Mouse (Mus musculus) embryo, embryonic 9.5 days (tissue): ENCODE data around the gene Prr36.
"Not testable (repeated sequence)": the region's sequence is repeated elsewhere in the genome, so short reads cannot be mapped to it uniquely, and the experiment has no call there.

Experiments
- DNase-seq: peaks from one replicate; pipeline ENCODE4 v3.0.0-alpha.2; 2017; ENCODE audit errors: extremely low spot score

Gene Prr36

DNA sequence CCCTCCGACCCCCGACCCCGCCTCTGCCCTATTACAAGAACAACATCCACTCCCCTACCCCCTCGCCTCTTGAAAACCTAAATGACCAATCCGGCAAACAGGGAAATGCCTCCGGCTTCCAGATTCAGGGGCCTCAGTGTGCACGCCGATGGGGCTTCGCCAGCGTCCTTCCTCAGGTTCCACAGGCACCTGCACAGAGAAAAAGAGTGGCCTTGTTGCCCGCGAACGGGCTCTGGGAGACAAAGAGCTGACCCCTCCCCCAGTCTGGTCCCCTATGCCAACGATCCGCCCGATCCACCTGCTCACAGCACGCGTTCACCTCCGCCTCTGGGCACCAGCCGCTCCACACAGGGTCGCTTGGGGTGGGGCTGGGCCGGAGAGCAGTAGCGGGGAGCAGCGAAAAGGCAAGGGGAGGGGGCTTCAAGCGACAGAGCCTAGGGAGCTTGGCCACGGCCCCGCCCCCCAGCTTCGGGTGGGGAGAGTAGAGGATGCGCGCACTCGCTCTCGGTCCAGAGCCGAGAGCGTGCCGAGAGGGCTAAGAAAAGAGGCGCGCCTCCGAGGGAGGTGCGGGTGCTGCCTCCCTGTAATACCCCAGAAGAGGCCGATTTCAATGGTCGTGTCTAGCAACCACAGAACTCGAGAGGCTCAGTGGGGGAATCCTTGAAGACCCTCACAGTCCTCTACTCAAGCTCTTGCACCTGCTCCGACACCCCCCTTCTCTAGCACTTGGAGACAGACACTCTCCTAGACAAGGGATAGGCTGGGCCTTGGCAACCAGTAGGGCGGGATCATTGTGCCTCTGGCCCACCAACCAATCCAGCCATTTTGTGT, at the start of gene Prr36:
TSS of gene Prr36 (minus strand) at position 669 of the 831 bp plus-strand sequence.
- peak; percentile 69 for DNase-seq

DNA sequence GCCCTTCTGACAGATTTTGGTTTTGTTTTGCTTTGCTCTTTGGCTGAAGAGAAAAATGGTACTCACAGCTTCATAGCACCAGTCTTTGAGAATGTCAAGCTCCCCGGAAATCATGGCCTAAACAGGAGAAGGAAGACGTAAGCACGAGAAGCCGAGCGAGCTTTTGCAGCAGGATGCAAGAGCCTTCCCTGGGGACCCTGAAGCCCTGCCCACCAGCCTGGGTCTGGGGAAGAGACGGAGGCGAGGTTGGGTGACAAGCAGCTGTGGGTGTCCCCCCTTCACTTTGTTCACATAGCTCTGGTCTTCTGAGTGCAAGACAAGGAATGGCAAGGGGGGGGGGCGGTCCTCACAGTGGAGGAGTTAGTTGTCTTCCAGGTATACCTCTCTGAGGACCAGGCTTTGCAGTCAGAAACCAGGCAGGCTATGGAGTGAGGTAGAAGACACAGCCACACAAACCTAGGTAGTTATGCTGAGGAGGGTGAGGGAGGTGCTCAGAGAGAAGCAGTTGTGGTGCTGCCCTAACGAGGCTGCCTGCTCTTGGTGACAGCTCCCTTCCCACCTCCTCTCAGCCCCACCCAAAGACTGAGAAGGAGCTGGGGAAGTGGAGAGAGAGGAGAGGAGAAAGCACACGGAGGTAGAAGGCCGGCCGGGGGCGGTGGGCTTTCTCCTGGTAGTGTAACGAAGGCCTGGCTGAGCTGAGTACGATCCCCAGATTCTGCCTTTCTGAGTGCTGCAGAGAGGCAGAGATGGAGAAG, 48.1 kb upstream of the Prr36 start:
- DNase-seq = no peak

DNA sequence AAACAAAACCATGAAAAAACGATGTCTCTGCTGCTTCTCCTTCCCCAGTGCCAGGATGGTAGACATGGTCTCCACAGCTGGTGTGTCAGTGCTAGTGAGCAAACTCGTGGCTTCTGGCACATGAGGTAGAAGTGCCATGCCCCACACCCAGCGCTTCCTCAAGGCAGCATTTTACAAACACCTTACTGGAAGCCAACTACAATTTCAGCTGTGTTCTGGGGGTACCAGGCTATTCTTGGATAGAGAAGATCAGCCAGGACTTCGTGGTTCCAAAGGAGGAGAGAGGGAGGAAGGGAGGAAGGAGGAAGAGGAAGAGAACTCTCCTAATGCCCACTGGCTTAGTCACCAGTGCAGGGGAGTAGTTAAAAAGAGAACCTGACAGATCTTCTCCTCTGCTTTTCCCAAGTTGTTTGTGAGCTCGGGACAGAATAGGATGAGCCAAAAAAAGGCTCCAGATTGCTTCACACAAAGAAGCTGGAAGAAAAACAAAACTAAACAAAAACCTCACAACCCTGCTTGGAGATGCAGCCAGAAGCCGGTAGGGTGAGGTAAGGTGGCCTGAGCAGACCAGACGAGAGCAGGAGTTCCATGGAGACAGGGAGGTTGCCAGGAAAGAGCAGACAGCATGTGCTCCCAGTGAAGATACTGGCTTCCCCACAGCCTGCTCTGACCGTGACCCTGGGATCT, 46.0 kb upstream of the Prr36 start:
- DNase-seq = no peak

DNA sequence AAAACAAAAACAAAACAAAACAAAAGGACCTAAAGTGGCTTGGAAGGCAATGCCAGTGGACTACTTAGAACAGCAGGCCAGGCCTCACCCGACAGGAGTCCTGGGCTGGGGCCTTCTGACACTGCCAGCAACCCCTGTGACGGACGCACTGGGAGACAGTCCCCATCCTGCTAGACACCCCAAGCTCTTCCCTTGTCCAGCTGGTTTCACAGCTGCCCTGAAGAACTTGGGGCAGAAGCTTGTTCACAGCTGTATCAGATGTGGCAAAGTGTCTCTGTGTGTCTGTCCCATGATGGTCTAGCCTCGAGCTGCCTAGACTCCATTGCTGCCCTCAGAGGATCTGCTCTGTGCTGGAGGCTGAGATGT, 42.5 kb upstream of the Prr36 start:
- DNase-seq = no peak

DNA sequence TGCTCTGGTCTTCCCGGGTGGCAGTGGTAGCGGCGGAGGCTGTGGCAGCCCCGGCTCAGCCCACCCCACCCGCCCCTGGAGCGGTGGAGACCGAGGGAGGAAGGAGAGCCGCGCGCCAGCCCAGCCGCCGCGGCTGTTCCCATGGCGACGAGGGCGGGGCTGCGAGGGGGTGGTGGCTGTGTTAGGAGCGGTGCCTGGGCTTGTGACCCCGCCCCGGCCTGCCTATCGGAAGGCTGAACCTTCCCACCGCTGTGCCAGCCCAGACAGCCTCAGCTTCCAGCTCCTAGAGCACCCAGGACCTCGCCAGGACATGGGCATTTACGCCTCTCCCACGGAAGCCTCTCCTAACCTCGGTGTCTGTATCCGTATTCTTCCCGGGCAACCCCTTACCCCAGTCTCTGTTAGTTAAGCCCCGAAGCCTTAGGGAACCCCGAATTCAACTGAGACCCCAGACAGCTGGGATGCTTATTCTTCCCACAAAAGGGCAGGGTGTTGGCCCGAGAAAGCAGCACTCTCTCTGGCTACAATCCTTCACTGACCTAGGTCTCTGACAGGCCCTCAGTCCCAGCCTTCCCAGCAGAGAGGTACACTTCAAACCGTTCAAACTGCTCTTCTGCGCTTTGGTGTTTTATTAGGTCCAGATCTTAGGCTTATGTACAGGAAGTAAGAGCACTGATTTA, 42.0 kb upstream of the Prr36 start, which contains the start of gene Ctxn1:
TSS of gene Ctxn1 (minus strand) at position 150 of the 680 bp plus-strand sequence.
- peak; percentile 98 for DNase-seq

DNA sequence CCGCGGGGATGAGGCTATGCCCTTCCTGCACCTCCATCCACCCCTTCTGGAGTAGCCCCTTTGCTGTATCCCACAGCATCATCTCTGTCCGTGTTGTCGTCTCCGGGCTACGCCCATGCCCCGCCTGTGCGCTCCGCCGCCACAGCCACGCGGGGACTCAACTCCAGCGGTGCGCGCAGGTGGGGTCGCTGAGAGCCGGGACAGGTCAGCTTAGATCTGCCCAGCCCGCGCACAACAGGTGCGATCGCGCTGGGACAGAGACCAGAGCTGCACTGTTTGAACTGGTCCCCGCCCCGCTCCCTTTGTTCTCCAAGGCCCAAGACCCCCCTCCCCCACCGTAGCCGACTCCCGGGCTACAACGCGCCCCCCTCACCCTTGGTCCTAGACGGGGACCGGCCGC, 41.4 kb upstream of the Prr36 start:
- DNase-seq = no peak

DNA sequence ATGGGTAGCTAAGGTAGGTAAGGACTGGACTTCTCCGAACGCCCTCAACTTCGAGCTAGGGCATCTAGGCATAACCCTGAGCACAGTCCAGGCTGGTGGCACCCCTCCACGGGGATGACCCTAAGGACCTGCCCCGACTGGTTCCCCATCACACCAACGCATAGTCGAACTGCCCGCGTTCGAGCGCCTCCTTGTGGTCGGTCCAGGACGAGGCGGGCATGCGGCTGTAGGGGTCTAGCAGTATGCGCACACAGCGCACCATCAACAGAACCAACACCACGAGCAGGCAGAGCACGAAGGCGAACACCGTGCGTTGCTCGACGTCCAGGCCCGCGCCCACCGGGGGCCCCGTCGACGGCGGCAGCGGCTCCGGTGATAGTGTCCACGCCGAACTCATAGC, 41.0 kb upstream of the Prr36 start:
- DNase-seq = peak; percentile 89

DNA sequence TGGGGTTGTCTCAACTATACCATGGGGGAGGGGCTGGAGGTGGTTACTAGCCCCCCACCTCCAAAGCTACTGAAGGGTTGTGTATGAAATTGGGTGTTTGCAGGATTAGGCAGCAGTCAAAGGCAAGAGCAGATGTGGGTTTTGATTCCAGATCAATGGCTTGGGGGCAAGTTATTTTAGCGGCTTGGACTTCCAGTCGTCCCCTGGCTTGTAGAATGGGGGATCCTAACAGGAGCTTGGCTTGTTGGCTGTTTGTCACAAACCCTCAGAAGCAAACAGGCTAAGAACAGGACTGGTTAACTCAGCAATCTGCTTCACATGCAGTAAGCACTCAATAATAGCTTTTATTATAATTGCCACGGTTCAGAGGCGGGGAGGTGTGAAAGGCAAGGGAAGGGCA, 40.1 kb upstream of the Prr36 start:
- no peak for DNase-seq

DNA sequence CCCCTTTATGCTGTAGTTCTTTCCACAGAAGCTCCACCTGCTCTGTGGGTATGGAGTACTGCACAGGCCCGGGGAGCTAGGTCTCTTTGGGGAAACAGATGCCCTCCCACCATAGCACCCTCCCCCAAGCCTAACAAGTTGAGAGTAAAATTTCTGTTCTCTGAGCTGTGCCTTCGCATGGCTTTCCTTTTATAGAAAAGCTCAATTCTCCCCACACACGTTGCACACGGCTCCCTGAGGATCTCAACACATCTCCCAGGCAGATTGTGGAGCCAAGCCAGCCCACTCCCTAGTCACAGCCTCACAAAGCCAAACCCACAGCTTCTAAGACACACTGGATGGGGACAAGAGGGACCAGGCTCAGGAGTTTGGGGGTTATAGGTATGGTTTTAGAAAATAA, 39.7 kb upstream of the Prr36 start:
- no peak for DNase-seq

DNA sequence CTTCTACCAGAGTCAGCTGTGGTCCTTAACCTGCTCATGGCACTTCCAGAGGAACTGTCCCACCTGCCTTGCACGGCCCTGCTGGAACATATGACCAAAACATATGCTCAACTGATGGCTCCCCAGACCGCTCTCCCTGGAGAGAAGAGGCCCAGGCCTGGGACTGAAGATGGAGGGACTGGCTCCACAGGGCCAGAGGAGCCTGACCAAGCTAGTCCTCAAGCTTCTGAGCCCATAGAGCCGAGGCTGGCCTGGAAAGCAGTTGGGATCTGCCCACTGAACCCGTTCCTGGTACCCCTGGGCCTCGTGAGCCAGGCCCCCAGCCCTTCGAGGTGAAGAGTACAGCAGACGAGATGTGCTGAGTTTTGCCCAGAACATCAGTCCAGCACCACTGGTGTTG, 38.2 kb upstream of the Prr36 start:
- DNase-seq = not testable (repeated sequence)

DNA sequence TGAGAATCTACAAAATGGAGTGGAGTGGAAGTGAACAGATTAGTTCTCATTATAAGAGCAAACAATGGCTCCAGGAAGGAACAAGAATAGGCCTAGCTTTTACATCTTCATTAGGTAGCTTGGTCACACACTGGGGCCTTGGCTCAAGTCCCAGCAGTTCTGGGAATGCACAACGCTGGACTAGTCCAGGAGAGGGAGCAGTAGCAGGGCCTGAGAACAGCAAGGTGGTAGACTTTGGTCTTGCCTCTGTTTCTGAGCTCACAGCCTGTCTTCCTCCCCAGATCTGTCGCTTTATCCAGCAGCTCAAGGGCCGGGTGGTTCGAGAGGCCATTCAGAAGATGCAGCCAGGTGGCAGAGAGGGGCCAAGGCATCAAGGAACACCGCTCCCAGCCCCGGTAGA, 36.7 kb upstream of the Prr36 start:
- no peak for DNase-seq

DNA sequence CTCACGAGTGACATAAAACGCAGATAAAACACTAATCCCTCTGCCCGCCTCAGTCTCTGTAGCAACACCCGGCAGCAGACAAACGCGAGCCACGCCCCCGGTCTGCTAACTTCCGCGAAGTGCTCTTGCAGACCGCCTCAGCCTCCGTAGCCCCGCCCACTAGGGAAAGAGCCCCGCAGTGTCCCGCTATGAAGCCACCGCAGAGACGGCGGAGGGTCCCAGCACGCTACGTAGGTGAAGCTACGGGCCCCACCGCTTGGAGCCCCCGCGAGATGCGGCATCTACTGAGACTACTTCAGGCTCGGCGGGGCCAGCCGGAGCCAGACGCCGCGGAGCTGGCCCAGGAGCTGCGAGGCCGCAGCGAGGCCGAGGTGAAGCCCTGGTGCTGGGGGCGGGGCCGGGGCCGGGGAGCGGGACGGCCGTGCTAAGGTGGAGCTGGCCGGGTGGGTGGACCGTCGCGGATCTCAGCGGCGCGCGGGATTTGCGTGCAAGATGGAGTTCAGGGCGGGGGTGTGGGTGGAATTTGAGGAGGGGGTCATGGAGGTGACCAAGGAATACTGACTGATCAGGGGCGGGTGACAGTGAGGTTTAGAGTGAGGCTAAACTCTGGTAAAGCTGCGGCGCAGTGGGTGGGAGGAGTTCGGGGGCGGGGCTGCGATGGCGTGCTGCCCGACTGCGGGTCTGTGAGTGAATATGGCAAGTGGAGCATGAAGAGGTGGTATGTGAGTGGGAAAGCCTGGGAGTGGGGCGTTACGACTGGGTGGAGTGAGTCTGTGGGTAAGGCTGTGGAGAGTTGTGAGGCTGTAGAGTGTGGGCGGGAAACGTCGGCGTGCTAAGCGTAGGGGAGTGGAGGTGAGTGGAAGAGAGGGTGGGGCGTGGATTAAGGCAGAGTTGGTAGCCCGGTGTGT, 35.9 kb upstream of the Prr36 start, which contains the start of gene Snapc2:
TSS of gene Snapc2 (plus strand) at position 147 of the 908 bp plus-strand sequence.
- peak; percentile 96 for DNase-seq

DNA sequence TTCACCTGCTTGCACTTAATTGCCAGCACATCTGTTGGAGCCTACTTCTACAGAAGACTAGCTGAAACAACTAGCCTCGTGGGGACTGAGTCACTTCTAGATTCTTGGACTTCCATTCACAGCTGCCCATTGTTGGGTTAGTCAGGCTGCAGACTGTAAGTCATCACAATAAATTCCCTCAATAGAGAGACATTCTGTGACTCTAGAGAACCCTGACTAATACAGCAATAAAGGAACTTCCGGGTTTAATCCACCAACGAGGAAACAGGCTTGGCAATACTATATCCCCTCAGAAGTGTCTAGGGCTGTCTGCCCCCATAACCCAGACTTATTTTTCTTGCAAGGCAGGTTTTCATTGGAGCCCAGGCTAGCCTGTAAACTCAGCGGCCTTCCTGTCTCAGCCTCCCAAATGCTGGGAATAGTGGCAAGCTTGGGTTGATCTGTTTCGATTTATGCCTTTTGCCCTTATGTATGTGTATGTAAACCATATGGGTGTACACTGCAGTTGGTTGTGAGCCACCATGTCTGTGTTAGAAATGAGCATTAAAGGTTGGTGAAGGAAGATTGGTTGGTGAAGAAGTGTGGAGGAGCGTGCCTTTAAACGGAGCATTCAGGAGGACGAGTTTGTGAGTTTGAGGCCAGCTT, 35.0 kb upstream of the Prr36 start:
- DNase-seq = no peak

DNA sequence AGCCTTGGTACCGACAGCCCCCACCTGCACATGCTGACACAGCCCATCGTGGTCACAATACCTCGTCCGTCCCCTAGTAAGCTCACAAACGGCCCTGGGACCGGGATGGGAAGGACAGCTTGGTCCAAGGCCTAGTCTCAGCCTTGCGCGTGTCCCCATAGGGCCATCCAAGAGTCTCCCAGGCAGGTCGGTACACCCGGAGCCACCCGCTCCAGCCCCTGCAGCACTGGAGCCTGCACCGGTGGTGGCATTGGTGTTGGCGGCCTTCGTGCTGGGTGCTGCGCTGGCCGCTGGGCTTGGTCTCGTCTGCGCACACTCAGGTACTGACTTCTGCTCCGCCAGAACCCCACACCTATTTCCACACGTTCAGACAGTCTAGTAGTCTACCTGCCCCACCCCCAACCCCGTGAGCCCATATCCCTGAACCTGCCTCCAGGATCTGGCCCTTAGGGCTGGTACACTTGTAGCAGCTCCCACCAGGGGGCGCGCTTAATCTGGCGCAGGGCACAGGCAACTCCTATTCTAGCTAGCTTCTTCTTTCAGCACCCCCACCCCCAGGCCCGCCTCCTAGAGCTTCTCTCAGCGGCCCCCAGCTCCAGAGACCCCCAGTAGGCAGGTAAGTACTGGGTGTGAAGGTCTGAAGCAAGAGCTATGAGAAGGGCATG, 33.2 kb upstream of the Prr36 start:
- peak; percentile 79 for DNase-seq

DNA sequence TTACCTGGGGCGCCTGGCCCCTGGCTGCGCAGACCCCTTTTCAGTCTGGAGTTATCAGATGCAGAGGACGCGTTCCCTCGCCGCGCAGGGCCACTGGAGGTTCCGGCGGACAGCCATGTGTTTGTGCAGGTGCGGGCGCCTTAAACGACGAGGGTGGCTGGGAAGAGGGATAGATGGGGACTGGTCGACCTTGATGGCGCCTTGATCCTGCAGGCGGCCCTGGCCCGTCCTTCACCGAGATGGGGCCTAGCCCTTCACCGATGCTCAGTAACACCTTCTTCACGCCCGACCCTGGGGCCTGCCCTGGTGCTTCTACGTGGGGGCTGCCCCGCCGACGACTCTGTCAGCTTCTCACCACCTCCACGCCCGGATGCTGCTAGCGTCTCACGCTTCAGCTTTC, 32.0 kb upstream of the Prr36 start:
- DNase-seq = peak; percentile 71

DNA sequence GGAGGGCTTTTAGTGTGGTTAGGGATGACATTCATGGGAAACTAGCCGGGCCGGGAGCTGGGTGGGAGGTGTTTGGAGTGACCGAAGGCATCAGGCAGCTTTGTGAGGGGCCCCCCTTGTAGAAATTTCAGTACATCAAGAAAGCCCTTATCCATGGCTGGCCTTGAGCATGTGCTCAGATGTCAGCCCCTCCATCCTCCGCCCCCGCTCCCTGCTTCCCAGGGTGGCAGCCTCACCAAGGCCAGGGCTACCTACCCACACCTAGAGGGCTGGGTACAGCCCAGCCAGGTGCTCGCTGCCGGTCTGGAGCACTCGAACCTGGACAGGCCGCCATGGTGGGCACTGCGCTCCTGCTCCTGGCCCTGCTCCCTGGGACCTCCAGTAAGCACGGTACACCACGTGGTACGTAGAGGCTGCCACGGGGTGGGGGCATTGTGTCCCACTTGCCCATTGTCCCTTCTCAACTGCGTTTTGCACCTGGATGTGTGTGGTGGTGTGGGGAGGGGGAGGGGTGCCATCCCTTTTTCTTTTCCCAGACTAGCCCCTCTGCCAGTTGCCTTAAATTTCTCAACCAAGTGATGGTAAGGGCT, 30.8 kb upstream of the Prr36 start, which contains the start of gene Tgfbr3l:
TSS of gene Tgfbr3l (plus strand) at position 264 of the 590 bp plus-strand sequence.
- no peak for DNase-seq

DNA sequence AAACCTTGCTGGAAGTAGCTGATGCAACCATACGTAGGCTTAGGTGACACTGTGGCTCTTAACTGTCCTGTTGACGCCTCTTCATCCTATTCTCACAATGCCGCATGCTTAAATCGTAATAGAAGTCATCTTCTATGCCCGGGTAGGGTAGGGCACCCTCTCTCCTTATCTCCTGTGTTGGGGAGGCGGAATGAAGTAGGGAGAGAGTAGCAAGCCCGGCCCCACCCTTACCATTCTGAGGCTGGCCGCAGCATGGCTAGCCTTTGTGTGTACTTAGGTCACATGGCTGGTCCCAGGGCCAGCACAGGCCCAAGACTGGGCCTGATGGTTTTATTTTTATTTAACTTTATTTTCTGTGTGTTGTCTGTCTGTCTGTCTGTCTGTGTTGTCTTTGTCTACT, 30.0 kb upstream of the Prr36 start:
- DNase-seq = no peak

DNA sequence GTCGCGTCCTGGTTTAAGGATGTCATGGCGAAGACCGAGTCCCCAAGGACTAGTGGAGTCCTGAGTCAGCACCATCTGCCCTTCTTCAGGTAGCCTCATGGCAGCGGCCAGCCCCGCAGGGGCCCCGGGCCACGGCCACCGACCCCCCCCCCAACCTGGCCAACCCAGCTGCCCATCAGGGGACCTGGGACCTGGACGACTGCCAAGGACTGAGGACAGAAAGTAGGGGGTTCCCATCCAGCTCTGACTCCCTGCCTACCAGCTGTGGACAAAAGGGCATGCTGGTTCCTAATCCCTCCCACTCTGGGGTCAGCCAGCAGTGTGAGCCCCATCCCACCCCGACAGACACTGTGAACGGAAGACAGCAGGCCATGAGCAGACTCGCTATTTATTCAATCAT, 28.5 kb upstream of the Prr36 start:
- no peak for DNase-seq

DNA sequence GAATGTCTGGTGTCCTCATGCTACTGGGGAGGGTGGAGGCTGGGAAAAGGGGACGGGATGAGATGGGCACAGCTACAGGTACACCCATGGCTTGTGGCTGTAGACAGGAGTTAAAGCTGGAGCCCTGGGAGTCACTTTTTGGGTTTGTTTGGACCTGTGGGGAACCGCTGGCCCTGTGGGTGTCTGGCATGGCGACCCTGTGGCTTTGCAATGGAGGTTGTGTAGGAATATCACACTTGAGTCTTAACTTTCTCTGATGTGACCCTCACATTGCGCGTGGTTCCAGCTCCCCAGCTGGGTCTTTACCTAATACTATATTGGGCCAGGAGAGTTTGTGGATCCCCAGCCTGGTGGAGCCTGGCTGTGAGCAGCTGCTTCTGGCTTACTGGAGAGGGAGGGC, 27.8 kb upstream of the Prr36 start:
- no peak for DNase-seq
